Mouse (Mus musculus) forebrain, embryonic 14.5 days (tissue): ENCODE results near the gene Ppfibp1. TPM values are rescaled to one million over a fixed set of nuclear protein-coding genes. Genes with fewer than 3 reads are reported as not detected.

Experiments
- ATAC-seq: fragments of 200-750 bp; cut with Nextera tagmentation; 2 replicates; pipeline ENCODE4 v1.8.0; 2017; ENCODE audit warnings: mild to moderate bottlenecking, moderate library complexity
- DNase-seq: peaks from one replicate; pipeline ENCODE4 v3.0.0-alpha.2; 2015; ENCODE audit warnings: low spot score
- H3K27ac ChIP-seq: fragments of 300-500 bp; sonication (generic); 2 replicates; pipeline ENCODE4 v1.5.1; 2014; ENCODE audit warnings: low read depth, mild to moderate bottlenecking, control low read depth, low read length, moderate library complexity
- H3K27me3 ChIP-seq: fragments of 300-500 bp; sonication (generic); replicated peaks from 2 replicates; pipeline ENCODE4 v1.6.1; 2014; ENCODE audit warnings: low read length, control low read depth, mixed read lengths; ENCODE audit not compliant: control insufficient read depth, insufficient read depth
- H3K36me3 ChIP-seq: fragments of 300-500 bp; sonication (generic); 2 replicates; pipeline ENCODE4 v1.6.1; 2014; ENCODE audit warnings: low read length, control low read depth; ENCODE audit not compliant: control insufficient read depth, insufficient read depth
- H3K4me1 ChIP-seq: fragments of 300-500 bp; sonication (generic); 2 replicates; pipeline ENCODE4 v1.6.1; 2014; ENCODE audit warnings: antibody characterized with exemption, low read length, control low read depth; ENCODE audit not compliant: control insufficient read depth, insufficient read depth
- H3K4me2 ChIP-seq: fragments of 300-500 bp; sonication (generic); 2 replicates; pipeline ENCODE4 v1.6.1; 2014; ENCODE audit warnings: mild to moderate bottlenecking, control low read depth, low read length
- H3K4me3 ChIP-seq: fragments of 300-500 bp; sonication (generic); 2 replicates; pipeline ENCODE4 v1.5.1; 2014; ENCODE audit warnings: low read depth, low read length, control low read depth
- H3K9ac ChIP-seq: fragments of 300-500 bp; sonication (generic); 2 replicates; pipeline ENCODE4 v1.6.1; 2014; ENCODE audit warnings: mild to moderate bottlenecking, low read length, control low read depth, moderate library complexity
- H3K9me3 ChIP-seq: fragments of 300-500 bp; sonication (generic); replicated peaks from 2 replicates; pipeline ENCODE4 v1.6.1; 2016; ENCODE audit warnings: low read length, control low read depth, mixed read lengths; ENCODE audit not compliant: control insufficient read depth
- WGBS: fragments of 180-500 bp; shearing (Covaris S2); extraction: QIAGEN DNeasy Blood & Tissue Kit; methylation state at CpG from one replicate; pipeline ENCODE4 v1.1.7; 2014; 5-methylcytosine and 5-hydroxymethylcytosine counted together
- polyA plus RNA-seq: library from polyadenylated mRNA; unstranded; fragments of >200 nt; fragmentation: Nextera tagmentation; extraction: Ambion mirVana; gene quantifications from 2 replicates; pipeline ENCODE4 v1.2.1, GENCODE M21; 2014

Gene Ppfibp1
- polyA plus RNA-seq, 1 experiment from 2014 or later: 10.9 TPM

GRCm38 (mm10) chr6:147053785-147054646 is 165.7 kb downstream of the Ppfibp1 start:
- no peak overlapping the region for H3K4me3 ChIP-seq
- no peak overlapping the region for H3K9ac ChIP-seq
- ATAC-seq: peak; percentile 87
- H3K27ac ChIP-seq: peak overlapping the region; percentile 55; the same call in 1 of the 2 replicates
- whole genome bisulfite sequencing: 67% methylated on average over 19 of the region's 19 CpGs
- H3K4me2 ChIP-seq: no peak overlapping the region
- H3K4me1 ChIP-seq: no peaks in the 10 kb centered on the region
- peaks cover 62% of the 10 kb centered on the region for H3K36me3 ChIP-seq
- H3K27me3 ChIP-seq: no peaks in the 10 kb centered on the region
- peak; percentile 75 for DNase-seq
- no peaks in the 10 kb centered on the region for H3K9me3 ChIP-seq

DNA sequence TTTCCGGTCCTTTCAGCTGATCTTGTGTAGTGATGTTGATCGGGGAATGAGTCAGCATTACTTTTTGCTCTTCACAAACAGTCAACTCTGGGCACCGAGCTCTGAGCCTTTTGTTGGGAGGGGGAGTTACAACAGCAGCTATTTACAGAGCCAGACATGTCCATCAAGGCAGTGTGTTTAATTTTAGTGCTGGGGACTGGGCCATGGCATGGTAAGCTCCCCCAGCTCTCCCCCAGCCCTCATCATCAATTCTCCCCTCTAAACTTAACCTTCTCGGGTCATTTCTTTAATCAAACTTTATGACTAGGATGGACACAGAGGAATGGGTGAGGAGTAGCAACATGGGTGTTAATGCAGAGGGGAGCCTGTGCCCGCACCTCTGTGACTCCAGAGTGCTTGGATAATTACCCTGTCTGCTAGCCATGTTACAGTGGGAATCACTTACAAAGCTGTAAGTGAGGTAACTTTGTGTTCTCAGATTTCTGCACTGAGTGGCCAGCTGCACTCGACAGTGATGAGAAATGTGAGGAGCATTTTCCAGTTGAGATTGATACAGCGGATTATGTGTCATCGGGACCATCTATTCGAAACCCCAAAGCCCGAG is 167.2 kb downstream of the Ppfibp1 start:
- H3K4me3 ChIP-seq: no peak overlapping the region
- H3K27ac ChIP-seq: no peak overlapping the region
- no peaks in the 10 kb centered on the region for H3K9me3 ChIP-seq
- WGBS: 91% methylated on average over 10 of the region's 10 CpGs
- H3K4me2 ChIP-seq: no peak overlapping the region
- H3K27me3 ChIP-seq: no peaks in the 10 kb centered on the region
- DNase-seq (no peak), ATAC-seq (no peak)
- no peaks in the 10 kb centered on the region for H3K4me1 ChIP-seq
- H3K36me3 ChIP-seq: peaks cover 56% of the 10 kb centered on the region
- no peak overlapping the region for H3K9ac ChIP-seq

DNA sequence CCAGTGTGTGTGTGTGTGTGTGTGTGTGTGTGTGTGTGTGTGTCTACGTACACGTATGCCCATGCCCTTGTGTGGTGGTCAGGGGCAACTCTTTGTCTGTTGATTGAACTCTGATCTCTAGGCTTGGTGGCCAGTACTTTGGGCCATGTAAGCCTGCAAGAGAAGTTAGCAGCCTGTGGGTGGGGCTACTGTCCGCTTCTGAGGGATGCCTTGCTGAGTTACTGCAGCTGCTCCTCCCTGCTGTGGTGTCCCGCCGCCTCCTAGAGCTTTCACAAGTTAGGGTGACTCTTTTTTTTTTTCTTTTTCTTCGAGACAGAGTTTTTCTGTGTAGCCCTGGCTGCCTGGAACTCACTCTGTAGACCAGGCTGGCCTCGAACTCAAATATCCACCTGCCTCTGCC is 171.0 kb downstream of the Ppfibp1 start:
- ATAC-seq: no peak

GRCm38 (mm10) chr6:147061630-147062029 is 173.3 kb downstream of the Ppfibp1 start:
- Histone ChIP-seq H3K9ac (no peak overlapping the region), H3K4me2 (no peak overlapping the region), H3K27me3 (no peaks in the 10 kb centered on the region), H3K27ac (no peak overlapping the region; the same call in 1 of the 2 replicates), H3K9me3 (no peaks in the 10 kb centered on the region), H3K4me3 (no peak overlapping the region), H3K4me1 (peaks cover 4% of the 10 kb centered on the region), H3K36me3 (peaks cover 48% of the 10 kb centered on the region)
- WGBS: 58% methylated on average over 9 of the region's 9 CpGs
- peak; percentile 89 for ATAC-seq
- DNase-seq: peak; percentile 60

More for the DNA sequence above, 171.0 kb downstream of the Ppfibp1 start:
- Histone ChIP-seq H3K27me3 (no peaks in the 10 kb centered on the region), H3K4me3 (no peak overlapping the region), H3K27ac (no peak overlapping the region), H3K9ac (no peak overlapping the region), H3K9me3 (no peaks in the 10 kb centered on the region), H3K4me2 (no peak overlapping the region), H3K4me1 (peaks cover 4% of the 10 kb centered on the region), H3K36me3 (peaks cover 56% of the 10 kb centered on the region)
- no peak for DNase-seq
- 79% methylated on average over 7 of the region's 7 CpGs for WGBS

GRCm38 (mm10) chr6:147062034-147062433 is 173.7 kb downstream of the Ppfibp1 start:
- no peak overlapping the region for H3K9ac ChIP-seq
- H3K9me3 ChIP-seq: no peaks in the 10 kb centered on the region
- no peak overlapping the region; the same call in 1 of the 2 replicates for H3K27ac ChIP-seq
- WGBS: 28% methylated on average over 7 of the region's 7 CpGs
- ATAC-seq: peak; percentile 85
- H3K36me3 ChIP-seq: peaks cover 50% of the 10 kb centered on the region
- H3K4me3 ChIP-seq: no peak overlapping the region
- peak; percentile 77 for DNase-seq
- no peak overlapping the region for H3K4me2 ChIP-seq
- peaks cover 4% of the 10 kb centered on the region for H3K4me1 ChIP-seq
- no peaks in the 10 kb centered on the region for H3K27me3 ChIP-seq

- Histone ChIP-seq H3K27me3 (no peaks in the 10 kb centered on the region), H3K4me3 (no peak overlapping the region), H3K9me3 (no peaks in the 10 kb centered on the region), H3K27ac (no peak overlapping the region), H3K4me2 (no peak overlapping the region), H3K9ac (no peak overlapping the region), H3K36me3 (peaks cover 53% of the 10 kb centered on the region), H3K4me1 (peaks cover 4% of the 10 kb centered on the region)
- ATAC-seq: no peak
- no peak for DNase-seq
- 71% methylated on average over 7 of the region's 7 CpGs for WGBS
Measured at GRCm38 (mm10) chr6:147062694-147063093, 174.4 kb downstream of the Ppfibp1 start.

- Histone ChIP-seq H3K4me2 (no peak overlapping the region), H3K36me3 (peaks cover 56% of the 10 kb centered on the region), H3K4me1 (peaks cover 4% of the 10 kb centered on the region), H3K9me3 (no peaks in the 10 kb centered on the region), H3K4me3 (no peak overlapping the region), H3K9ac (no peak overlapping the region), H3K27me3 (no peaks in the 10 kb centered on the region), H3K27ac (no peak overlapping the region)
- 93% methylated on average over 10 of the region's 10 CpGs for WGBS
- DNase-seq (no peak), ATAC-seq (no peak)
Measured at GRCm38 (mm10) chr6:147064226-147064943, 176.1 kb downstream of the Ppfibp1 start.

DNA sequence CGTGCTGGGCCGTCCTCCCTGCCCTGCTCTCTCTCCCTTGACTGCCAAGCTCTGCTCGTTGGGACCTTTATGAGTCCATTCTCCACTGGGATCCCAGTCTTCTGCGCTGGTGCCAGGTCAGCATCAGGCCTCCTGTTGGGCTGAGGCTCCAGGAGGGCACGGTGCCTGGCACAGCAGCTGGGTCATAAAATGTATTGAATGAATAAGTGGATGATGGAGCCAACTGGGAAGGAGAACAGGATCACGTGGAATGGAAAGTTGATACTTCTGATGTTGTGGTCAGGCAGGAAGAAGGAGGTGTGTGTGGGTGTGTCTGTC is 176.6 kb downstream of the Ppfibp1 start:
- no peak overlapping the region for H3K9ac ChIP-seq
- H3K4me3 ChIP-seq: no peak overlapping the region
- no peaks in the 10 kb centered on the region for H3K9me3 ChIP-seq
- H3K27me3 ChIP-seq: no peaks in the 10 kb centered on the region
- ATAC-seq (no peak), DNase-seq (no peak)
- peaks cover 52% of the 10 kb centered on the region for H3K36me3 ChIP-seq
- no peak overlapping the region for H3K4me2 ChIP-seq
- WGBS: 93% methylated on average over 6 of the region's 6 CpGs
- H3K27ac ChIP-seq: no peak overlapping the region
- peaks cover 4% of the 10 kb centered on the region for H3K4me1 ChIP-seq
